Mouse (Mus musculus) brain, adult 2 months (tissue): Measurements from ENCODE around the gene Cyp2d11.

Experiments used
- DNase-seq: peaks from one replicate; pipeline ENCODE4 v3.0.0; 2011; ENCODE audit warnings: low read depth, low spot score

The Cyp2d11 gene

GRCm38 (mm10) chr15:82351480-82351879 is 42.3 kb downstream of the Cyp2d11 start:
- DNase-seq: peak; percentile 60

- DNase-seq: no peak
These were observed 43.5 kb downstream of the Cyp2d11 start for GRCm38 (mm10) chr15:82350349-82350748.

GRCm38 (mm10) chr15:82348999-82349341 is 44.9 kb downstream of the Cyp2d11 start:
- DNase-seq: no peak

- DNase-seq: no peak
These were observed 45.4 kb downstream of the Cyp2d11 start for GRCm38 (mm10) chr15:82348258-82348998.

- DNase-seq: no peak
These were observed 46.0 kb downstream of the Cyp2d11 start for GRCm38 (mm10) chr15:82347852-82348251.

GRCm38 (mm10) chr15:82347303-82347676 is 46.5 kb downstream of the Cyp2d11 start:
- no peak for DNase-seq

GRCm38 (mm10) chr15:82346580-82347302 is 47.1 kb downstream of the Cyp2d11 start:
- DNase-seq: no peak

GRCm38 (mm10) chr15:82345820-82346470 is 47.9 kb downstream of the Cyp2d11 start:
- peak; percentile 100 for DNase-seq

GRCm38 (mm10) chr15:82344971-82345370 is 48.9 kb downstream of the Cyp2d11 start:
- DNase-seq: no peak

- DNase-seq: no peak
These were observed 50.2 kb downstream of the Cyp2d11 start for GRCm38 (mm10) chr15:82343368-82344287.

GRCm38 (mm10) chr15:82342543-82342935 is 51.3 kb downstream of the Cyp2d11 start:
- DNase-seq: no peak

- DNase-seq: no peak
These were observed 51.9 kb downstream of the Cyp2d11 start for GRCm38 (mm10) chr15:82341675-82342542.

GRCm38 (mm10) chr15:82341036-82341501 is 52.8 kb downstream of the Cyp2d11 start:
- DNase-seq: no peak

- DNase-seq: no peak
These were observed 53.3 kb downstream of the Cyp2d11 start for GRCm38 (mm10) chr15:82340414-82341035.

GRCm38 (mm10) chr15:82339634-82340254 is 54.1 kb downstream of the Cyp2d11 start:
- no peak for DNase-seq
